Mouse (Mus musculus) intestine, embryonic 16.5 days (tissue): ENCODE measurements around the gene Ism1. TPM values are rescaled to one million over a fixed set of nuclear protein-coding genes. Genes with fewer than 3 reads are reported as not detected.

ENCODE experiments used
- ATAC-seq: fragments of 200-750 bp; cut with Nextera tagmentation; 2 replicates; pipeline ENCODE4 v1.8.0; 2017; ENCODE audit warnings: moderate TSS enrichment, moderate library complexity
- H3K27ac ChIP-seq: fragments of 300-500 bp; sonication (generic); 2 replicates; pipeline ENCODE4 v1.5.1; 2014; ENCODE audit warnings: mild to moderate bottlenecking, low read length
- H3K27me3 ChIP-seq: fragments of 300-500 bp; sonication (generic); replicated peaks from 2 replicates; pipeline ENCODE4 v1.6.1; 2014; ENCODE audit warnings: low read length, control low read depth, mixed read lengths; ENCODE audit not compliant: control insufficient read depth, insufficient read depth
- H3K36me3 ChIP-seq: fragments of 300-500 bp; sonication (generic); 2 replicates; pipeline ENCODE4 v1.6.1; 2014; ENCODE audit warnings: low read length, control low read depth; ENCODE audit not compliant: control insufficient read depth, insufficient read depth
- H3K4me1 ChIP-seq: fragments of 300-500 bp; sonication (generic); 2 replicates; pipeline ENCODE4 v1.6.1; 2014; ENCODE audit warnings: low read length, control low read depth, mixed read lengths; ENCODE audit not compliant: control insufficient read depth, insufficient read depth
- H3K4me2 ChIP-seq: fragments of 300-500 bp; sonication (generic); 2 replicates; pipeline ENCODE4 v1.6.1; 2014; ENCODE audit warnings: low read depth, low read length, control low read depth
- H3K4me3 ChIP-seq: fragments of 300-500 bp; sonication (generic); 2 replicates; pipeline ENCODE4 v1.5.1; 2014; ENCODE audit warnings: mild to moderate bottlenecking, low read length
- H3K9ac ChIP-seq: fragments of 300-500 bp; sonication (generic); 2 replicates; pipeline ENCODE4 v1.6.1; 2014; ENCODE audit warnings: low read depth, low read length
- H3K9me3 ChIP-seq: fragments of 300-500 bp; sonication (generic); 2 replicates; pipeline ENCODE4 v1.6.1; 2016; ENCODE audit warnings: low read length, control low read depth; ENCODE audit not compliant: control insufficient read depth
- WGBS: fragments of 180-500 bp; shearing (Covaris S2); extraction: QIAGEN DNeasy Blood & Tissue Kit; methylation state at CpG from one replicate; pipeline ENCODE4 v1.1.7; 2014; 5-methylcytosine and 5-hydroxymethylcytosine counted together
- polyA plus RNA-seq: library from polyadenylated mRNA; unstranded; fragments of >200 nt; fragmentation: Nextera tagmentation; extraction: Ambion mirVana; gene quantifications from 2 replicates; pipeline ENCODE4 v1.2.1, GENCODE M21; 2015

The Ism1 gene
- polyA plus RNA-seq, 1 experiment from 2014 or later: 0.39 TPM

- H3K27me3 ChIP-seq: peaks cover 14% of the 10 kb centered on the region
- H3K27ac ChIP-seq: no peak overlapping the region
- H3K9ac ChIP-seq: peak overlapping the region; percentile 78
- peak overlapping the region; percentile 99 for H3K4me2 ChIP-seq
- H3K4me3 ChIP-seq: peak overlapping the region; percentile 94
- ATAC-seq: peak; percentile 71
- H3K9me3 ChIP-seq: no peaks in the 10 kb centered on the region
- no peaks in the 10 kb centered on the region for H3K36me3 ChIP-seq
- H3K4me1 ChIP-seq: peaks cover 4% of the 10 kb centered on the region; the same call in 1 of the 2 replicates
- WGBS: under 1% methylated on average over 52 of the region's 52 CpGs
These were observed 764 bp upstream of the Ism1 start for GRCm38 (mm10) chr2:139677065-139677762.

DNA sequence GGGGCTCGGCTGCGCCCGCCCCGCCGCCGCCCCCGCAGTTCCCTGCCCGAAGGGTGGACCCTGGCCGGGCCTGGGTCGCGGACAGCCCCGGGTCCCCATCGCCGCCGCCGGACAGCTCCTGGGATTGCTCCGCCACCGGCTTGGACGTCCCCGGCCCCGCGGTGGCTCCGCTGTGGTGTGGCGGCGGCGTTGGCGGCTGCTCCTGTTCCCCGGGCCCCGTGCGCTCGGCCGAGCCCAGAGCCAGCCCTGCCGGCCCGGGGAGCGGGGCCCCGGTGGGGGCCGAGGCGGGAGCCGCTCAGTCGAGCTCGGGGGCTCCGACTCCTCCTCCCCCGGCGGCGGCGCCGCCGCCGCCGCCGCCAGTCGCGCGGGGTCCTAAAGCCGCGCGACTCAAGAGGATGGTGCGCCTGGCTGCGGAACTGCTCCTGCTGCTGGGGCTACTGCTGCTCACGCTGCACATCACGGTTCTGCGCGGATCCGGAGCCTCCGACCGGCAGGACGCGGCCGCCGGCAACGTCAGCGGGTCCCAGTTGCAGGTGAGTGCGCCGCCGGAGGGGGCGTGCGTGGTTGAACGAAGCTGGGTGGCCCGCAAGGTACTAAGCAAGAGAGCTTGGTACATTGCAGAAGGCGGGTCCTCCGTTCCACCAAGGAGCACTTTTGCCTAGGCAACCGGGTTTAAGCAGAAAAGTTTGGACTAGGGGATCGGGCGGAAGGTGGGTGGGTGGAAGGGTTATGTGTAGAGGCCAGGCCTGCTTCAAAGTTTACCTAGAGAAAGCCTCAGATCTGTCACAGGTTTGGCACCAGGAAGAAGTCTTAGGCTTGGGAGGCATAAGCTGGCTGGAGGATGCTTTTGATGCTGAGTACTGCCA lies 530 bp downstream of the Ism1 start:
- WGBS: under 1% methylated on average over 72 of the region's 84 CpGs

DNA sequence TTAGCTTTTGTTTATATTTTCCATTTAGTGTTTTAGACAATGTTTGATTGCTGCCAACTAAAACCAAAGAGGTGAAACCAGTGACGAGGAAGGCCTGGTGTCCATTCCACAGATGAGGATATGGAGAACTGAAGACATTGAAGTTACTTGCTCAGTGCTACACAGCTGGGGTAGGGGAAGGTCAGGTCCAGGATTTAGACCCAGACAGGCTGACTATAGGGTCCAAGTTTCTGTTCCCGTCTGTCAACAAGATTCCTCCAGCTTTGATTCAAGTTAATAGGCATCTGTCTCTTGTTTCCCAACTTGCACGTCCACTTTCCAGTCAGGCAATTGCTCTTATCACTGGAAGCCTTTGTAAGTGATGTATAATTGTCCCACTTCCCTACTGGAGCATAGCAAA lies 4.6 kb downstream of the Ism1 start:
- no peak for ATAC-seq
- Histone ChIP-seq H3K9me3 (no peaks in the 10 kb centered on the region), H3K4me1 (peaks cover 3% of the 10 kb centered on the region; the same call in 1 of the 2 replicates), H3K4me2 (no peak overlapping the region), H3K9ac (no peak overlapping the region), H3K27ac (no peak overlapping the region), H3K4me3 (no peak overlapping the region), H3K27me3 (peaks cover 6% of the 10 kb centered on the region; the same call in 1 of the 2 replicates), H3K36me3 (no peaks in the 10 kb centered on the region)
- WGBS: 73% methylated on average over 3 of the region's 3 CpGs

More for the DNA sequence above, 530 bp downstream of the Ism1 start:
- Histone ChIP-seq H3K27ac (peak overlapping the region; percentile 57), H3K27me3 (peaks cover 14% of the 10 kb centered on the region), H3K9me3 (no peaks in the 10 kb centered on the region), H3K9ac (peak overlapping the region; percentile 78), H3K36me3 (no peaks in the 10 kb centered on the region), H3K4me2 (peak overlapping the region; percentile 99), H3K4me1 (peaks cover 4% of the 10 kb centered on the region; the same call in 1 of the 2 replicates), H3K4me3 (peak overlapping the region; percentile 94)
- ATAC-seq: peak; percentile 90

- Histone ChIP-seq H3K4me1 (no peaks in the 10 kb centered on the region), H3K36me3 (no peaks in the 10 kb centered on the region), H3K27me3 (no peaks in the 10 kb centered on the region), H3K27ac (no peak overlapping the region), H3K9ac (no peak overlapping the region), H3K9me3 (no peaks in the 10 kb centered on the region), H3K4me3 (no peak overlapping the region), H3K4me2 (no peak overlapping the region)
- ATAC-seq: no peak
- WGBS: 84% methylated on average over 1 of the region's 1 CpGs
These were observed 11.5 kb downstream of the Ism1 start for GRCm38 (mm10) chr2:139689442-139690003.

GRCm38 (mm10) chr2:139693521-139693920 lies 15.5 kb downstream of the Ism1 start:
- WGBS: 89% methylated on average over 3 of the region's 3 CpGs

GRCm38 (mm10) chr2:139694638-139695037 lies 16.7 kb downstream of the Ism1 start:
- Histone ChIP-seq H3K36me3 (no peaks in the 10 kb centered on the region), H3K4me1 (no peaks in the 10 kb centered on the region), H3K4me2 (no peak overlapping the region), H3K9me3 (no peaks in the 10 kb centered on the region), H3K9ac (no peak overlapping the region), H3K27me3 (no peaks in the 10 kb centered on the region), H3K27ac (no peak overlapping the region), H3K4me3 (no peak overlapping the region)
- 82% methylated on average over 5 of the region's 5 CpGs for WGBS
- no peak for ATAC-seq

More at GRCm38 (mm10) chr2:139693521-139693920, 15.5 kb downstream of the Ism1 start:
- Histone ChIP-seq H3K27ac (no peak overlapping the region), H3K9me3 (no peaks in the 10 kb centered on the region), H3K9ac (no peak overlapping the region), H3K36me3 (no peaks in the 10 kb centered on the region), H3K4me2 (no peak overlapping the region), H3K27me3 (no peaks in the 10 kb centered on the region), H3K4me1 (no peaks in the 10 kb centered on the region), H3K4me3 (no peak overlapping the region)
- no peak for ATAC-seq

DNA sequence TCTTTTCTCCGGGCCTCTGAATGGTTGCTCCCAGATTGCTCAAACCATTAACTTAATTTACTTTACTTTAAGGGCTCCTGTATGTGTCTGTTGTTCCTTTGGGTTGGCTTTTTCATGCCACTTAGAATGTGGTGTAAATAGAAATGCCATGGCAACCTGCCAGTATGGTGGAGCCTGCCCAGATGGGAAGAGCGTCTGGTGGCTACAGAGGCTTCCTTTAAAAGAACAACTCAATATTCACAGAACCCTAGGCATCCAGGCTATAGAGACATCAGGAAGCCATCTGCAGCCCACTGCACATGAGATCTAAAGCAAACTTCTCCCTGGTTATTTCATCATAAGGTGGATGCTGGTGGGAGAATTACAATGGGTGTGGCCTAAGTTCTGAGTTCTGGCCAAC lies 18.6 kb downstream of the Ism1 start:
- no peak overlapping the region for H3K27ac ChIP-seq
- H3K36me3 ChIP-seq: no peaks in the 10 kb centered on the region
- no peaks in the 10 kb centered on the region for H3K9me3 ChIP-seq
- H3K4me1 ChIP-seq: no peaks in the 10 kb centered on the region
- no peak overlapping the region for H3K9ac ChIP-seq
- no peaks in the 10 kb centered on the region for H3K27me3 ChIP-seq
- 60% methylated on average over 2 of the region's 2 CpGs for WGBS
- ATAC-seq: no peak
- no peak overlapping the region for H3K4me2 ChIP-seq
- H3K4me3 ChIP-seq: no peak overlapping the region

- Histone ChIP-seq H3K36me3 (no peaks in the 10 kb centered on the region), H3K9ac (no peak overlapping the region), H3K4me1 (no peaks in the 10 kb centered on the region), H3K27me3 (no peaks in the 10 kb centered on the region), H3K4me3 (no peak overlapping the region), H3K4me2 (no peak overlapping the region), H3K27ac (no peak overlapping the region), H3K9me3 (no peaks in the 10 kb centered on the region)
- no peak for ATAC-seq
- WGBS: 85% methylated on average over 1 of the region's 1 CpGs
These were observed 22.6 kb downstream of the Ism1 start for GRCm38 (mm10) chr2:139700609-139701008.

- Histone ChIP-seq H3K27me3 (no peaks in the 10 kb centered on the region), H3K27ac (no peak overlapping the region), H3K36me3 (no peaks in the 10 kb centered on the region), H3K4me3 (no peak overlapping the region), H3K4me2 (no peak overlapping the region), H3K9me3 (no peaks in the 10 kb centered on the region), H3K4me1 (no peaks in the 10 kb centered on the region), H3K9ac (no peak overlapping the region)
- ATAC-seq: no peak
- WGBS: 59% methylated on average over 3 of the region's 3 CpGs
These were observed 27.0 kb downstream of the Ism1 start for GRCm38 (mm10) chr2:139704951-139705350.
